Mouse (Mus musculus) liver (tissue): ENCODE measurements at regions not wholly inside any gene's neighbourhood (a gene's known extent, or its start where the extent isn't known, plus 50 kb on each side); places are given as distances from the start of the nearest gene placed in this dataset.

Experiments used
- DNase-seq: peaks from one replicate; pipeline ENCODE4 v3.0.0-alpha.2; 2020; ENCODE audit warnings: mixed read lengths

DNA sequence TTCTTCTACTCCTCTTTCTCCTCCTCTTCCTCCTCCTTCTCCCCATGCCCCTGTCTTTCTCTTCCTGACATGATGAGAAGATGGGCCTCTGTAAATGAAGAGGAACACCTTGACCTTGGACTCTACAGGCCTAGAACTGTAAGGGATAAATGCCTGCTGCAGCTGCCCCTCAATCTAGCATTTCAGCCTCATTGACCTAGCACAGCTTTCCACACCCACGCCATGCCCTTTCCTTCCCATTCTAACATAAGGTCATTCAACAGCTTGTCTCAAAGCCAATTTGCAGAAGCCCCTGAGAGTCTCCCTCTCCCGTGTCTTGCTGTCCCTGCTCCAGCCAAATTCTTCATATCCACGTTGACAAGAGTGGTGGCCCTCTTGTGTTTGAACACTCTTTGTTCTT is 63.8 kb upstream of the Dscam start:
- DNase-seq, result no peak

DNA sequence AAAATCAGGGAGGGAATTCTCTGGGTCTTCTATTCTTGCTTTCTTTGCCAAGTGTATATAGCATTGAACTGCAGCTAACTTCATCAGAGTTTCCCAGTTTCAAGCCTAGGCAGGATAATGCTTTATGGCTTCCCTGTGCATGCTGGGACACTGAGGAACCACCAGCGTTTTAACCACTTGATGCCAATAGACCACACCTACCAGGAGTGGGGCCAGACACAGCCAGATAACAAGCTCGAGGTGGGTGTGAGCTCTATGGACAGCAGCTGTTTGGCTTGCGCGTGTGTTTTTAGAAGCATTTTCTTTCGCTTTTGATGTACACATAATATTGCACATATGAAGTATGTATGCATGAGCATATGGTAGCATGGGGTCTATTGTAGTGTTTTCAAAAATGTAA is 69.1 kb upstream of the Dscam start:
- peak; percentile 4 for DNase-seq

DNA sequence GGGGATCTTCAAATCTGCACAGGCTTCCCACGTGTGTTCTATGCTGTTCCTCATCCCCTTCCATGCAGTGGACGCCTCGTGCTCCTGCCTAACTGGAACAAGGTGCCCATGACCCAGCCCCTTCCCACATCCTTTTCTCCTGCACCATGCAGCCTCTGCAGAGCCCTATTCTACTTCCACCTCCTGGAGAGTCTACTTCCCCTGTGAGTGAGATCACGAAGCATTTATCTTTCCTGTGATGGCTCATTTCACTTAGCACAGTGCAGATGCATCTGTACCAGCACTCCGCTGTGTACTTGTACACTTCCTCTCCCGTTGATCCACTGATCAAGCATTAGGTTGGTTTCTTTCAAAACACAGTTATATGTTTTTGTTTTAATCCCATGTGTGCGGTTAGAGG is 69.5 kb upstream of the Dscam start:
- no peak for DNase-seq

DNA sequence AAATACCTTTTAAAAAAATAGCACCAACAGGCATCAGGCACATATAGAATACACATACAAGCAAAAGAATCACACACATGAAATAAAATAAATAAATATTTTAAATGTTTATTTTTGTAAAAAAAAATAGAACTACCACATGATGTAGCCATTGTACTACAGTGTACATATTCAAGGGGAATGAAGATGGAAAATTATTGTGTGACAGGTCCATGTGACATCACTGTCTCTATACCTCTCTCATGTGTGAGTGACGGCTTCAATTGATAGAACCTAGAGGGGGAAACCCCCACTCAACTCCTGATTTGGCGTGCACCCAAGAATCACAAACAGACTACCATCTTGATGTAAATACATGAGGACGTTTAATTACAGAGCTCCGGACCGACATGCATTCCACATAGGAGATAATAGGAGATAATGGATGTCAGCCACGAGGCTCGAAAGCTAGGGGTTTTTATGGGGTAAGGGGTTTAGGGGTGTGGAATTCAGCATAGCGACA is 70.4 kb upstream of the Dscam start:
- no peak for DNase-seq

DNA sequence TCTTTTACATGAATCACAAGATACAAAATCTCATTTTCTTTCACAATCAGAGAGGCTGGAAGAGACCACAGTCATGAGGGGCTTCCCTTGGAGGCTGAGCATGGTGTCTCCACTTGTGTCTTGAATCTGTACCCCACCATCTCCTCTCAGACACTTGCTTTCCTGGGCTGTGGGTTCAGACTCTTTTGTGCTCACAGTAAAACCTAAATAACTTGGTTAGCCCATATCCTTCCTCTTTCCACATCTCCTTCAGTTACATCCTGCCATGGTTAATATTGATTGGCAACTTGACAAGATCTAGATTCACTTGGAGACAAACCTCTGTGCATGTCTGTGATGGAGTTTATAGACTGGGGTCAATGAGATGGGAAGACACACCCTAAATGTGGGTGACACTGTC is 71.1 kb upstream of the Dscam start:
- DNase-seq, result no peak

DNA sequence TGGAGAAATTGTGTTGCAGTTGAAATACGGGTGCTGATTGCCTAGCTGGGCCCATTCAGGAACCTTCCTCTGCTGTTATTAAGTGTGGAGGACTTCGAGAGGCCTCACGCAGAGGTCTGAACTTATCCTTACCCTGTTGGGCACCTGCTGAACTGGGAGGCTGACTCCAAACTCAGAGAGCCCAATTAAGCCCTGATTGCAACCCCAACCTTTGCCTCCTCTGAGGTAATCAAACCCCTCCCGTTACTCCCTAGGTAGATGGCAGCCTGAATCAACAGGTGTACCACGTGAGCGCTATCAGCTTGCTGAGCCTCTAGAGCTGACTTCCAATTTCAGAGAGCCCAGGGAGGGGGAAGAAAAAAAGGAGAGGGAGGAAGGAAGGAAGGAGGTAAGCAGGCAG is 79.9 kb upstream of the Dscam start:
- no peak for DNase-seq

DNA sequence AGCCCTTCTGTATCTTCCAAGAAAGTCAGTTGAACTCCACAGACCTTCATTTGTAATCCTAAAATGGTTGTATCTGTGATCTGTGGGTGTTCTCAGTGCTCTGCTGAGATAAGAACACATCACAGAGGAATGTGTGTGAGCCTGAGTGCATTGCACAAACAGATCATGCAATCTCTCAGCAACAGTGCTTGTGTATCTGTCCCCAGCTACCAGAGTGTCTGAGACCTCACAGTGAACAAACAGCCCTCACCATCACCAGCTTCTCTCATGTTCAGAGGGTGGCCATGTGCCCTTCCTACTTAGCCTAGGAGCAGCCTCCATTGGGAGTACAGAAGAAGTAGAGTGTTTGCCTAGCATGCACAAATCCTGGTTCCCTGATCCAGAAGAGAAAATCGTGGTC is 82.0 kb upstream of the Dscam start:
- no peak for DNase-seq

DNA sequence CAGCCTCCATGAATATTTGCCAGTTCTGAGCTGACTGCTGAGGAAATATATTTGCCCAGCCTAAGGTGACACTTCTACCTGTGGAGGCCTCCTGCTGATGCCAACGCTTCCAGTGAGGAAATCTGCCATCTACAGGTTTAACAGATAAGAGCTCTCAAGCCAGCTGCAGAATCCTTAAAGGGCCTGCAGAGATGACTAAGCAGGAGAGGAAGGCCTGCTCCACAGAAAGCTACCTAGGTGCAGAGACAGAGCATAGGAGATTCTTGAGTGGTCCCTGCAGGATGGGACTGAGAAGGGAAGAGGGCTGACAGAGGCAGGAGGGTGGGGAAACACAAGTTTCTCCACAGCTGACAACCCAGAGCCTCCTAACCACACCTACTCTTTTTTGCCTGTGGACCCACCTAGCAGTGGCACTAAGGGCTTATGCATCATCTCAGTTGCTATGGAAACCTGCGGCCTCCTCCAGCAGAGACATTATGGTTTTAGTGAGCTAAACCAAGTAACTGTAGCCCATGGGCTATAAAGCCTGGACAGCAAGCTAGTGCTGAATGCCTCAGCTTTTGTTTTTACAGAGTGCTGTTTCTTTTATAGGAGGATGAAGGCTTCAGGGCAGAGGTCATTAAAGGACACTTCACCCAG is 82.6 kb upstream of the Dscam start:
- DNase-seq, result no peak

DNA sequence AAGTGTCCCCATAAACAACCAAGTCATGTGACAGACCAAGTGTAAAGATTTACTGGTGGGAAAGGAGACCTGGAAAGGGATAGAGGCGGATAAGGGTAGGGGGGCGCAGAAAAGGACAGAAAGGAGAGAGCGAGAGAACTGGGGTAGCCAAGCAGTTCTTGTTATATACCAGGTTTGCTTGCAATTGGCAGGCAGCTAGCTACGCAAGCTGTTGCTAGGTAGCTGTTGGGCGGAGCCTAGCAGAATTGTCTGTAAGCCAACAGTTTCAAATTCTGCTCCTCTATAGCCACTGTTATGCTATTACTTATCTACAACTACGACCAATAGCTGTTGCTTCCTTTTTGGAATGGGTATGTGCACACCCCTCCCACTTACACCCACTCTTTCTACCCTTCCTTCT is 88.3 kb upstream of the Dscam start:
- DNase-seq, result no peak

DNA sequence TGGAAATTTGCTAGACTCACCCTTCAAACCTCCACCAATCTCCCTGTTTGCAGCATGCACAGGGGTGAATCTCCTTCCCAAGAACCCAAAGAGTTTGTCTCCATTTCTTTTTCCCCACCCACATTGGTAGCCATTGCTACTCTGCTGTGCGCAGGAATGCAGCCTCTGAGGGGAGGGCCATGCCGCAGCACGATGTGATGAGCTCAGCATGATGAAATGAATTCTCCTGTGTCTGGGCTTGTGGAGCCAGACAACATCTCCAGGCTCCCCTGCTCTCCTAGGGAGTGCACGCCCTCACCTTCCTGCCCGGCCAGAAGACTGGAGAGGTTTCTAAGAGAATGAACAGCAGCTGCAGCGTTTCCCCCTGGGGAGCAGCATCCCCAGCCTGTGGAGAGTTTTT is 92.9 kb upstream of the Dscam start:
- no peak for DNase-seq

DNA sequence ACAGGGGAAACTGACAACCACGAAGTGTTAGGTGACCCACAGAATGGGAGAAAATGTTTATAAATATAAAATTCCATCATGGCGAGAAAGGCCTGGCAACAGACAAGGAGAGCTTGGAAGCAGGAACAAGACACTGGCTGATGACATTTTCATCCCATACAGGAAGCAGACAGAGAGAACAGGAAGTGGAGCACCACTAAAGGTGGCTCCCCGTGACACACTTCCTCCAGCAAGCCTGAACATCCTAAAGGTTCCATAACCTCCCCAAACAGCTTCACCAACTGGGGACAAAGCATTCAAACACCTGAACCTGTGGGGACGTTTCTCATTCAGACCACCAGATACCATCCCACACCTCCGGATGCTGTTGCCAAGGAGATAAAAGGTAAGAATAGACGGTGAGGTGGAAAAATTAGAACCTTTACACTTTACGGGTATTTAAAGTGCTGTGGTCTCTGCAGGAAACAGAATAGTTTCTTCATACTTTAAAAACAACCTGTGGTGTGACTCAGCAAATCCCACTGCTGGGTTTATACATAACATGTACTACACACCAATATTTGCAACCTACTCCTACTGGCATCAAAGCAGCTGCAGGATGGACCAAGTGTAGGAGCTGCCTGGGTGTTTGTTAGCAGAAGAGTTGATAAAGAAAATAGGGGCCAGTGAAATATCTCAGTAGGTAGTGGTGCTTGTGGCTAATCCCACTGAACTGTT is 86.0 kb upstream of the Bace2 start:
- no peak for DNase-seq

DNA sequence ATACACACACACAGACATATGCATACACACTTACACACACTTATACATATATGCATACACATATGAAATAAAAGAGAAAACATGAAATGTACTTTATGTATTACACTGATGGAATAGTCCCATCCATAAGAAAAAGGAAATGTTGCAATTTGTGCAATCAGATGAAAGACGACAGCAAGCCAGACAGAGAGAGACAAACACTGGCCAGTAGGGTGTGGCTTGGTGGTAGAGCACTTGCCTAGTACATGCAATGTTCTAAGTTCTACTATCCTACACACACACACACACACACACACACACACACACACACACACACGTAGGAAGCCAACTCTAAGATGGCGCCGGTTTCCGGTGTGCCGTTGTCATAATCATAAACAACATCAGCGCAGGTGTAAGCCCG is 85.3 kb upstream of the Bace2 start:
- DNase-seq, result no peak

DNA sequence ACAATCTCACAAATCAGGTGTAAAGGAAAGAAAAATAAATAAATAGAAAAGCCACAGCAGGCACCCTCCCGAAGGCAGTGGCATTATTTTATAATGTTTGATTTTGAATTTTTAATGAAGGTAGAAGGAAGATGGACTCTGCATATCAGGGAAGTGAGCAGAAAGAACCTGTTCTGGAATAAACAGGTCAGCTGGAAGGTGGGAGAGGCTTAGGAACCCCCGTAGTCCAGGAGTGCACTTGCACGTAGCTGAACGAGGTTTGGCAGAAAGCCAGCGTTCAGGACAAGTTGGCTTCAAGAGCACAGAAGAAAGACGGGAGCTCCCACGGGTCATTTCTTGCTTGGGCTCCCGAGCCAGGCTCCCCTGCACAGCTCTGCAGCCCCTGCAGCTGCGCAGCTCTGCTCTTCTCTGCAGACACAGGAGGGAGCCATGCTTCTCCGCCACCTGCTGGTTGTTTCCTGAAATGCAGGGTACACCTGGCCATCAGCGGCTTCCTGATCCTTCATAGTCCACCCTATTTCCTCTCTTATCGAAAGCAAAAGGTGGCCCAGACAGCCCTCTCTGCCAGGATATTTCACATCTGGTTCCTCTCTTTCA is 84.4 kb upstream of the Bace2 start:
- DNase-seq, result peak; percentile 69

DNA sequence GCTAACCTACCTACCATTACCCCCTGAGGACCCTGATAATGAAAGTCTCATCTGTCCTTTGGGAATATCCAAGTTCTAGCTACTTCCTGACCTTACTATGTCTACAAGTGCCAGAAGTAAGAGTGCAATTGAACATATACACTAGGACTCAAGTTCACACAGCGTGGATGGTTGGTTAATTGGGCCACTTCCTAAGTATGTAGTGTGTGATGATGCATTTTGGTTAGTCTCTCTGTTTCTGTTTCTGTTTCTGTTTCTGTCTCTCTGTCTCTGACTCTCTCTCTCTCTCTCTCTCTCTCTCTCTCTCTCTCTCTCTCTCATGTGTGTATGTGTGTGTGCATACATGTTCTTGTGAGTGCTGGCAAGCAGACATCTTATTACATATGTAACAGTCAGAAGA is 77.6 kb upstream of the Bace2 start:
- DNase-seq, result no peak

DNA sequence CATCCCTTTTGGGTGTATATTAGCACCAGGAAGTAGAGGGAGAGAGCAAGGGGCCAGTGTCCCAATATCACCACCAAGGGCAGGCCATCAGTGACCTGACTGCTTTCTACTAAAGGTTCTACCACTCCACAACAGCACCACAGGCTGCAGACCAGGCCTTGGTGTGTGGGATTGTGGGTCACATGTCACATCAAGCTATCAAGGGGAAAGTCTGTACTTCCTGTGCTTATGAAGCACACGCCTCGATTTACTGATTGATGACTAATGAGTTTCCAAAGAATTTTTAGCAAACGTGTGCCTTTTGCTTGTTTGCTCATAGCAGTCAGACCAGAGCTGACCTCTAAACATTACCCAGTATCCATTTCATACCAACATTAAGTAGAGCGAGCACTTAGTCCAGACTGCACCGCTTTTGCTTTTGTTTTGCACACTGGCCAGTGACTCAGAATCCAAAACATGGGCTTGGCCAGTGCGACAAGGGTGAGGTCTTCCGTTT is 74.9 kb upstream of the Bace2 start:
- no peak for DNase-seq

DNA sequence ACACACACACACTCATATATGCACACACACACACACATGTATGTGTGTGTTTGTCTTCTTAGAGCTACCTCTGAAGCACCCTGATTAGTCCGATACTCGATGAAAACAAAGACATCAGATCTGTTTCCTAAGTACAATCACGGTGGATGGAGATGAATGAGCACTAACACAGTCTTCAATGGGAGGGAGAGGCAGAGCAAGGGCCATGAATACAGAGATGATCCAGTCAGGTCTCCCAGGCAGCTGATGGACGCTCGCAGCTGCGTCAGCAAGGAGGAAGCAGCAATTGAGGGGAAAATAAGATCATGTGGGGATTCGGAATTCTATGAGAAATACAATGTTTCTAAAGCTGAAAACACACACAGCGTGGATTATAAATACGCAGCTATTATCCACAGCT is 73.6 kb upstream of the Bace2 start:
- no peak for DNase-seq

DNA sequence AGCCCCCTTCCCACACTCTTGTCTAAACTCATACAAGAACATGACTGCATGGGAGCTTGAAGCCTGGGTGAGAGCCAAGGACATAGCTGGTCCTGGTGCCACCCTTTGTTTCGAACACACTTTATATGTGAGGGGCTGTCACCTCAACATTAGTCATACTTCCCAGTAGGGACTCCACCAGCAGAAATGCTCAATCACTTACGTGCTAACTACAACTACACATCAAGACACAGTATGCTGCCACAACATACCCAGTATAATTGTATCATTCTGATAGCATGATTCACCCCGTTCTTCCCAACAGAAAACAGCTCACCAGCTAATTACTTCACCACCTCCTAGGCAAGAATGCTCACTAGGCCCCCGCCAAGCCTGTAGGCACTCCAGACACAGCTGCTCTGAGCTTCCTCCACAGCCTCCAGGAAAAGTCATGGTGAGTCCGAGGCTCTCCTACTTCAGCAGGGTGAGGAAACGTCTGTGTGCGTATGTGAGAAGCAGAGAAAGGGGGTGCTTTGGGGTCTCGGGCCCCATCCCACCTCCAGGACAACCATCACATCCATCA is 70.6 kb upstream of the Bace2 start:
- DNase-seq, result no peak

DNA sequence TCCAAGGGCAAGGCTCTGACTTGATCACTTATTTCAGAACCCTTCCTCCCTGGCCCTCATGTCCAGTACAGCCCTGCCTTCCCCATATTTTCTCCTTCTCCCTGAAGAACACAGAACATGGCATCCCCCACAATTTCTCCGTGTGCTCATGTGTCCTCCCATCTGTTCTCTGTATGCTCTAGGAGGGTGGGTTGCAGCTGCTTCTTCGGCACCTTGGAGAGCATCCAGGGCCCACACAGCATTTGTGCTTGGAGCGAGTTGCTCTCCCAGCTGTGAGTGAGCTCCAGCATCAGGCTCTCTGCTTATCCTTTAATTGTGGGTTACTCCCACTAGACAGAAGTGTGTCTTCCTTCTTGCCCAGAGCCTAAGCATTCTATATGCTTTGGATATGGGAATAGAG is 69.8 kb upstream of the Bace2 start:
- peak; percentile 9 for DNase-seq

DNA sequence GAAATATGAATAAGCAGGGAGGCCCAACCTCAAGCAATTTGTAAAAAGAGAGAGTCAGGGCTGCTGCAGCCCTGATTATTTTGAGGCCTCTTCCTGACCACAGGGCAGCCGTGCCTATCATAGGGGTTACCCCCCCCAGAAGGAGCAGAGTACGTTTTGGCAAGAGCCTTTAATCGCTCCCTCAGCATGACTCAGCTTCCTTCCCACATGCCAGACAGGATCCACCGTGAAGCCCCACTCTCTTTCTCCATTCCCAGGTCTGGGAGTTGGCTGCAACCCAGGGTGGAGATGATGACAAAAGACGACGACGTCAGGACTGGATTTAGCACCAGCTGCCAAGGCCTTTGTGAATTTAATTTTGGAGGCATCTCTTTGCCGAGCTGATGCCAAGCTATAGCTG is 67.9 kb upstream of the Bace2 start:
- DNase-seq, result peak; percentile 11

DNA sequence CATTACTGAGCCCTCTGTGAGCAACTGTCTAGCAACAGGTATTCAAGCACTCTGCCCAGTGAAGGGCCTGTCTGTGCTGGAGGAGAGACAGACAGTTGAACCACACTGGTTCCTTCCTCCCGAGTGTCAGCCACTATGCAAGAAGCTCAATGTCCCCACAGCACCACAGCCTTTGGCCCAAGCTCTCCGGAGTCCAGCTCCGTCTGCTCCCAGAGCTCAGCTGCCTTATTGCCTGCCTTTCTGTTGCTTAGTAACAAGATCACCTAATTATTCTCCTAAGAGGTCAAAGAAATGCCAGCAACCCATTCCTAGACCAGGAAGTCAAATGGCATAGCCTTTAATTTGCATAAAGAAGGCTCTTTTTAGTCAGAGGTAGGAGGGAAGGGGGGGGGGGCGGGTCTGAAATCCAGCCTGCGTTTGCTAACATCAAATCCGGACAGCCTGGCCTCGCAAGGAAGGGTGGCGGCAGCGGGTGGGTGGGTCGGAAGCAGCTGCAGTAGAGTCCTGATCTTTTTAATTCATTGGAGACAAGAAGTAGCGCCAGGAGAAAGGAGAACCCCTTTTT is 64.0 kb upstream of the Bace2 start:
- no peak for DNase-seq

DNA sequence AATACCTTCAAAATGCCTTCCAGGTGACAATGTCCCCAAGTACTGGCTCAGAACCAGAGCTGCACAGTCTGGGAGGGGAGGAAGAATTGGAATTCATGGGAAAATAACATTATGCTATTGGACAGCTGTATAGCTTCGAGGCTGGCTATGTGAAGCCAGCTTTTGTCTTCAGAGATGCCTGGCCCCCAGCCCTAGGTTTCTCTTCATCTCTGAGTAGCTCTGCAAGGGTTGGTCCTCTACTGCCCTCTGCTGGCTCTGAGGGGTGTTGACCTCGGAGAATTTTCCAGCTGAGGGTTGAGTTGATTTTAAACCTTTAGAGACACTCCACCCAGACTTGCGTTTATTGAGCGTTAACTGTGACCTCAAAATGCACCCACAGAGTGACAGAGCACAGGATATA is 63.3 kb upstream of the Bace2 start:
- DNase-seq, result peak; percentile 52

DNA sequence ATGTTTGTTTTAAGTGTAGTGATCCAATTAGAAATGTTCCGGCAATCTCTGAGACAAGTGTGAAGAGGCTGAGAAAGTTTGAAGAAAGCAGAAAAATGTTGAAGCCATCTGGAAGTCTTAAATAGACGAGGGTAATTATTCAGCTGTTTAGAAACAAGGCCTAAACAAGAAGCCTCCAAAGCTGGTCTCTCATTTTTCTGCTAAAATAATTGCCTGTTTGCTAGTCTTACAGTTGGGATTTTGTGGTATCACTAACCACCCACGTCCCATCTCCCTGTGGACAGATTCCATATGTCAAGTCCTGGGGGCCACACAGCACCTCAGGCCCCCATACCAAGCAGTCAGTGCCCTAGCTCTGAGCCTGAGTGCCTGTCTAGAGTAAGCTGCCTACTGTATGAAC is 59.4 kb upstream of the Bace2 start:
- no peak for DNase-seq

DNA sequence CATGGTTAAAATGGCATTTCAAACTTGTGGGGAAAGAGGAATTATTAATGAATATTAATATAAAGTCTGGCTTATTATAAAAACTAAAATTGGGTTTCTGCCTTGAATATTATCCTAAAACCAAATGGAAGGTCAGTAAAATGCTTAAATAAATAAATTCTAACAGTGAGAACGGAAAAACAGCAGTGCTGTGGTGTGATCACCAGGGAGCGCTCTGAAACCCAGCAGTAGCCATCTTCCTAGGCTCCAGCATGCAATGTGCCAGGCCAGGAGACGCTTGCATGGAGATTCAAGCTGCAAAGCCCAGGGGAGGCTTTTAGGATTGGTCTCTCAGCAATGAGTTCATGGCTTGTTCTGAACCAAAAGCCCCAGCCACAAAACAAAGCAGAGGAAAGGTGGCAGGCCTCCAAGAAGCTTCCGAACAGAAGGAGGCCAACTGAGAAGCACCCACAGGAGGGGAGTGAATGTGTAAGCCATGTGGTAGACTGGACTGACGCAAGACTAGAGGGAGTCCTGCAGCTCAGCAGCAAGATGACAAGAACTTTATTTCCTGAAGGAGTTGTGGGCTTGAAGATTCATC is 52.3 kb upstream of the Bace2 start:
- DNase-seq, result no peak
